Mouse (Mus musculus) kidney, embryonic 14.5 days (tissue): ENCODE results near the gene Slc1a1. TPM values are rescaled to one million over a fixed set of nuclear protein-coding genes. Genes with fewer than 3 reads are reported as not detected.

Experiments
- ATAC-seq: fragments of 200-750 bp; cut with Nextera tagmentation; 2 replicates; pipeline ENCODE4 v1.8.0; 2017; ENCODE audit warnings: moderate number of reproducible peaks, mild to moderate bottlenecking, moderate TSS enrichment, moderate library complexity; ENCODE audit not compliant: low FRiP score, low TSS enrichment
- H3K27ac ChIP-seq: fragments of 300-500 bp; sonication (generic); 2 replicates; pipeline ENCODE4 v1.5.1; 2014; ENCODE audit warnings: low read depth, mild to moderate bottlenecking, low read length, moderate library complexity, mixed read lengths
- H3K27me3 ChIP-seq: fragments of 300-500 bp; sonication (generic); 2 replicates; pipeline ENCODE4 v1.6.1; 2014; ENCODE audit warnings: mild to moderate bottlenecking, low read length; ENCODE audit not compliant: control insufficient read depth, insufficient read depth
- H3K36me3 ChIP-seq: fragments of 300-500 bp; sonication (generic); 2 replicates; pipeline ENCODE4 v1.6.1; 2014; ENCODE audit warnings: low read length, mixed read lengths; ENCODE audit not compliant: control insufficient read depth, insufficient read depth
- H3K4me1 ChIP-seq: fragments of 300-500 bp; sonication (generic); 2 replicates; pipeline ENCODE4 v1.6.1; 2014; ENCODE audit warnings: low read length, mixed read lengths; ENCODE audit not compliant: control insufficient read depth, insufficient read depth
- H3K4me2 ChIP-seq: fragments of 300-500 bp; sonication (generic); replicated peaks from 2 replicates; pipeline ENCODE4 v1.6.1; 2014; ENCODE audit warnings: low read depth, mild to moderate bottlenecking, low read length
- H3K4me3 ChIP-seq: fragments of 300-500 bp; sonication (generic); 2 replicates; pipeline ENCODE4 v1.5.1; 2014; ENCODE audit warnings: mild to moderate bottlenecking, low read length
- H3K9ac ChIP-seq: fragments of 300-500 bp; sonication (generic); 2 replicates; pipeline ENCODE4 v1.6.1; 2014; ENCODE audit warnings: low read depth, mild to moderate bottlenecking, low read length, moderate library complexity
- H3K9me3 ChIP-seq: fragments of 300-500 bp; sonication (generic); 2 replicates; pipeline ENCODE4 v1.6.1; 2016; ENCODE audit warnings: low read length; ENCODE audit not compliant: control insufficient read depth
- WGBS: fragments of 180-500 bp; shearing (Covaris S2); extraction: QIAGEN DNeasy Blood & Tissue Kit; methylation state at CpG from one replicate; pipeline ENCODE4 v1.1.7; 2014; 5-methylcytosine and 5-hydroxymethylcytosine counted together
- polyA plus RNA-seq: library from polyadenylated mRNA; unstranded; fragments of >200 nt; fragmentation: Nextera tagmentation; extraction: Ambion mirVana; gene quantifications from 2 replicates; pipeline ENCODE4 v1.2.1, GENCODE M21; 2014

Gene Slc1a1
- polyA plus RNA-seq, 1 experiment from 2014 or later, result 1.3 TPM

GRCm38 (mm10) chr19:28838796-28839195 is 3.9 kb downstream of the Slc1a1 start:
- H3K9ac ChIP-seq, result no peak overlapping the region
- H3K36me3 ChIP-seq, result no peaks in the 10 kb centered on the region
- no peak overlapping the region for H3K4me2 ChIP-seq
- H3K9me3 ChIP-seq, result no peaks in the 10 kb centered on the region
- H3K27ac ChIP-seq, result no peak overlapping the region
- no peak overlapping the region for H3K4me3 ChIP-seq
- 0 out of 2 replicates have a peak, but pooled peaks cover 3% of the 10 kb centered on the region for H3K4me1 ChIP-seq
- ATAC-seq, result no peak
- WGBS, result 73% methylated on average over 2 of the region's 2 CpGs
- H3K27me3 ChIP-seq, result peaks cover 19% of the 10 kb centered on the region

GRCm38 (mm10) chr19:28844946-28845710 is 10.3 kb downstream of the Slc1a1 start:
- H3K9ac ChIP-seq, result no peak overlapping the region
- no peak overlapping the region for H3K4me3 ChIP-seq
- no peak for ATAC-seq
- H3K27ac ChIP-seq, result no peak overlapping the region
- no peaks in the 10 kb centered on the region for H3K9me3 ChIP-seq
- H3K4me1 ChIP-seq, result no peaks in the 10 kb centered on the region
- 62% methylated on average over 8 of the region's 8 CpGs for WGBS
- H3K4me2 ChIP-seq, result no peak overlapping the region
- no peaks in the 10 kb centered on the region for H3K36me3 ChIP-seq
- H3K27me3 ChIP-seq, result no peaks in the 10 kb centered on the region

- Histone ChIP-seq H3K9ac (no peak overlapping the region), H3K4me1 (no peaks in the 10 kb centered on the region), H3K9me3 (no peaks in the 10 kb centered on the region), H3K4me3 (no peak overlapping the region), H3K36me3 (no peaks in the 10 kb centered on the region), H3K4me2 (no peak overlapping the region), H3K27ac (no peak overlapping the region), H3K27me3 (no peaks in the 10 kb centered on the region)
- no peak for ATAC-seq
- WGBS, result 64% methylated on average over 3 of the region's 3 CpGs
Observed at GRCm38 (mm10) chr19:28850510-28850909, 15.7 kb downstream of the Slc1a1 start.

- H3K4me3 ChIP-seq, result no peak overlapping the region
- H3K4me1 ChIP-seq, result no peaks in the 10 kb centered on the region
- no peaks in the 10 kb centered on the region for H3K9me3 ChIP-seq
- no peaks in the 10 kb centered on the region for H3K27me3 ChIP-seq
- no peak overlapping the region for H3K9ac ChIP-seq
- no peak overlapping the region for H3K27ac ChIP-seq
- no peak for ATAC-seq
- H3K36me3 ChIP-seq, result no peaks in the 10 kb centered on the region
- H3K4me2 ChIP-seq, result no peak overlapping the region
- WGBS, result 86% methylated on average over 3 of the region's 3 CpGs
Observed at GRCm38 (mm10) chr19:28852001-28852400, 17.2 kb downstream of the Slc1a1 start.

GRCm38 (mm10) chr19:28854831-28855230 is 20.0 kb downstream of the Slc1a1 start:
- no peaks in the 10 kb centered on the region for H3K9me3 ChIP-seq
- H3K4me2 ChIP-seq, result no peak overlapping the region
- no peaks in the 10 kb centered on the region for H3K27me3 ChIP-seq
- H3K4me3 ChIP-seq, result no peak overlapping the region
- H3K36me3 ChIP-seq, result no peaks in the 10 kb centered on the region
- H3K4me1 ChIP-seq, result no peaks in the 10 kb centered on the region
- no peak overlapping the region for H3K27ac ChIP-seq
- no peak overlapping the region for H3K9ac ChIP-seq
- WGBS, result 76% methylated on average over 1 of the region's 1 CpGs
- no peak for ATAC-seq

- Histone ChIP-seq H3K27ac (no peak overlapping the region), H3K9me3 (no peaks in the 10 kb centered on the region), H3K9ac (no peak overlapping the region), H3K4me3 (no peak overlapping the region), H3K36me3 (no peaks in the 10 kb centered on the region), H3K4me2 (no peak overlapping the region), H3K4me1 (no peaks in the 10 kb centered on the region), H3K27me3 (no peaks in the 10 kb centered on the region)
- 88% methylated on average over 2 of the region's 2 CpGs for WGBS
- ATAC-seq, result no peak
Observed at GRCm38 (mm10) chr19:28860246-28860645, 25.4 kb downstream of the Slc1a1 start.

GRCm38 (mm10) chr19:28863626-28864025 is 28.8 kb downstream of the Slc1a1 start:
- WGBS, result 92% methylated on average over 10 of the region's 10 CpGs
- no peak overlapping the region for H3K27ac ChIP-seq
- ATAC-seq, result no peak

GRCm38 (mm10) chr19:28864981-28865380 is 30.1 kb downstream of the Slc1a1 start:
- 74% methylated on average over 6 of the region's 6 CpGs for WGBS
- ATAC-seq, result no peak

More at GRCm38 (mm10) chr19:28863626-28864025, 28.8 kb downstream of the Slc1a1 start:
- Histone ChIP-seq H3K27me3 (no peaks in the 10 kb centered on the region), H3K36me3 (no peaks in the 10 kb centered on the region), H3K9me3 (no peaks in the 10 kb centered on the region), H3K4me2 (no peak overlapping the region), H3K4me1 (no peaks in the 10 kb centered on the region), H3K4me3 (no peak overlapping the region), H3K9ac (no peak overlapping the region)

GRCm38 (mm10) chr19:28865501-28865900 is 30.7 kb downstream of the Slc1a1 start:
- Histone ChIP-seq H3K4me3 (no peak overlapping the region), H3K36me3 (no peaks in the 10 kb centered on the region), H3K4me2 (no peak overlapping the region), H3K27me3 (no peaks in the 10 kb centered on the region), H3K9me3 (no peaks in the 10 kb centered on the region), H3K4me1 (no peaks in the 10 kb centered on the region), H3K9ac (no peak overlapping the region), H3K27ac (no peak overlapping the region)
- no peak for ATAC-seq
- WGBS, result 81% methylated on average over 1 of the region's 1 CpGs

More at GRCm38 (mm10) chr19:28864981-28865380, 30.1 kb downstream of the Slc1a1 start:
- Histone ChIP-seq H3K9me3 (no peaks in the 10 kb centered on the region), H3K36me3 (no peaks in the 10 kb centered on the region), H3K4me3 (no peak overlapping the region), H3K27ac (no peak overlapping the region), H3K27me3 (no peaks in the 10 kb centered on the region), H3K4me2 (no peak overlapping the region), H3K4me1 (no peaks in the 10 kb centered on the region), H3K9ac (no peak overlapping the region)
